Mouse (Mus musculus): ENCODE measurements around the gene Mafb.

DNA sequence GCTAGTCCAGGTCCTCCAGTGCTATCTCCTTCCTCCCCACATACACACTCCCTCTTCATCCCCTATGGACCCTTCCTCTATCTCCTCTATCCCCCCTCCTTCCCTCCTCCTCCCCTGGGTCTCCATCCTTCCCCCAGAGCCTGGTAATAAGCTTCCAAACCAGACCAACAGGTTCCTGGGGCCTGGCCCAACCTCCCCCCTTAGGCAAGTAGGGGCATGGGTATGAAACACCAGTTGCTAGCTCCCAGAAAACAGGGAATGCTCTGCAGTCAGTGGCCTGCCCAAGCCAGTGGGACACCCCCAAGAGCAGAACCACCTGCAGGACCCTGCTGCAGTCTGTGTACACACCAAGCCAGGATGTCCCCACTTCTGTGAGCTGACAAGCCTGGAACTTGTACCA is 21.2 kb downstream of the Mafb start:
- TF ChIP-seq POLR2A (IDR thresholded peaks at IDR 0.05; ENCODE audit: borderline replicate concordance, insufficient read depth, low read length) (no peak), CTCF (IDR thresholded peaks at IDR 0.05; ENCODE audit: borderline replicate concordance, insufficient read depth, low read depth, low read length) (no peak)
